Mouse (Mus musculus) liver, embryonic 14.5 days (tissue): ENCODE data around the gene Adh6b. TPM values are rescaled to one million over a fixed set of nuclear protein-coding genes. Genes with fewer than 3 reads are reported as not detected.
"Not testable (repeated sequence)": the region's sequence is repeated elsewhere in the genome, so short reads cannot be mapped to it uniquely, and the experiment has no call there.

Experiments used
- ATAC-seq: fragments of 200-750 bp; cut with Nextera tagmentation; 2 replicates; pipeline ENCODE4 v1.8.0; 2017; ENCODE audit warnings: moderate number of reproducible peaks, mild to moderate bottlenecking, moderate library complexity; ENCODE audit not compliant: insufficient read depth
- DNase-seq, 3 experiments: peaks; one replicate each; pipeline ENCODE4 v3.0.0-alpha.2; 2012 to 2013; ENCODE audit warnings: low read depth in 3 of 3, low spot score in 3 of 3
- H3K27ac ChIP-seq: fragments of 300-500 bp; sonication (generic); 2 replicates; pipeline ENCODE4 v1.5.1; 2014; ENCODE audit warnings: moderate library complexity, mild to moderate bottlenecking, control low read depth, inconsistent platforms
- H3K27me3 ChIP-seq: fragments of 300-500 bp; sonication (generic); 2 replicates; pipeline ENCODE4 v1.6.1; 2014; ENCODE audit warnings: mild to moderate bottlenecking, low read length, moderate library complexity; ENCODE audit not compliant: control insufficient read depth, insufficient read depth
- H3K36me3 ChIP-seq: fragments of 300-500 bp; sonication (generic); replicated peaks from 2 replicates; pipeline ENCODE4 v1.6.1; 2014; ENCODE audit warnings: low read depth; ENCODE audit not compliant: control insufficient read depth, insufficient read depth
- H3K4me1 ChIP-seq, 2 experiments: fragments of 200-500 bp in 1 of 2; fragments of 300-500 bp in 1 of 2; sonication (generic) in 1 of 2; replicated peaks; 2 replicates each; pipeline ENCODE4 v1.6.1; 2012 to 2014; ENCODE audit warnings: antibody characterized with exemption in 1 of 2, inconsistent platforms in 1 of 2, low read length in 1 of 2; ENCODE audit not compliant: control insufficient read depth in 2 of 2, insufficient read depth in 2 of 2
- H3K4me2 ChIP-seq: fragments of 300-500 bp; sonication (generic); 2 replicates; pipeline ENCODE4 v1.6.1; 2014; ENCODE audit warnings: low read depth, mild to moderate bottlenecking, control low read depth, moderate library complexity
- H3K4me3 ChIP-seq, 2 experiments: fragments of 200-500 bp in 1 of 2; fragments of 300-500 bp in 1 of 2; sonication (generic) in 1 of 2; 2 replicates each; pipeline ENCODE4 v1.5.1; 2012 to 2014; ENCODE audit warnings: low read depth in 2 of 2, low read length in 2 of 2, mild to moderate bottlenecking in 2 of 2, control low read depth in 1 of 2, inconsistent platforms in 1 of 2, moderate library complexity in 1 of 2; ENCODE audit not compliant: insufficient read depth in 1 of 2
- H3K9ac ChIP-seq: fragments of 300-500 bp; sonication (generic); replicated peaks from 2 replicates; pipeline ENCODE4 v1.6.1; 2014; ENCODE audit warnings: mild to moderate bottlenecking, control low read depth, moderate library complexity
- H3K9me3 ChIP-seq: fragments of 300-500 bp; sonication (generic); 2 replicates; pipeline ENCODE4 v1.6.1; 2016; ENCODE audit warnings: low read length, mixed read lengths; ENCODE audit not compliant: control insufficient read depth
- CTCF ChIP-seq: IDR thresholded peaks from 2 replicates; pipeline ENCODE4 v1.5.1; 2016; ENCODE audit warnings: antibody characterized with exemption, low read depth, control low read depth
- EP300 ChIP-seq: IDR thresholded peaks from 2 replicates; pipeline ENCODE4 v1.6.1; 2016; ENCODE audit warnings: antibody characterized with exemption, low read depth
- WGBS: fragments of 180-500 bp; shearing (Covaris S2); extraction: QIAGEN DNeasy Blood & Tissue Kit; methylation state at CpG from one replicate; pipeline ENCODE4 v1.1.7; 2014; ENCODE audit not compliant: insufficient replicate concordance; 5-methylcytosine and 5-hydroxymethylcytosine counted together
- polyA plus RNA-seq, 2 experiments: library from polyadenylated mRNA; depleted of rRNA in 1 of 2; stranded (reverse) in 1 of 2; unstranded in 1 of 2; fragments of >200 nt; fragmentation: Nextera tagmentation in 1 of 2; extraction: Ambion mirVana in 1 of 2; gene quantifications; 2 replicates each; pipeline versions ENCODE4 v1.2.1 to v1.2.3; 2012 to 2014

Gene Adh6b
- polyA plus RNA-seq, 2 experiments, result 0.12 to 0.53 TPM

- H3K27me3 ChIP-seq, result no peaks in the 10 kb centered on the region
- H3K4me3 ChIP-seq, result no peak overlapping the region
- no peak for DNase-seq
- H3K9me3 ChIP-seq, result no peaks in the 10 kb centered on the region
- ATAC-seq, result no peak
- H3K4me2 ChIP-seq, result no peak overlapping the region
- H3K9ac ChIP-seq, result no peak overlapping the region
- H3K36me3 ChIP-seq, result no peaks in the 10 kb centered on the region
- H3K4me1 ChIP-seq, result no peaks in the 10 kb centered on the region
- TF ChIP-seq EP300, result no peak
- TF ChIP-seq CTCF, result no peak
- no peak overlapping the region for H3K27ac ChIP-seq
- WGBS, result 58% methylated on average over 7 of the region's 7 CpGs
Observed at GRCm38 (mm10) chr3:138358856-138359255, 17.3 kb downstream of the Adh6b start.

- no peak for TF ChIP-seq CTCF
- WGBS, result 53% methylated on average over 4 of the region's 4 CpGs
- H3K4me2 ChIP-seq, result no peak overlapping the region
Observed at GRCm38 (mm10) chr3:138360721-138361120, 19.1 kb downstream of the Adh6b start.

GRCm38 (mm10) chr3:138362920-138363319, 21.3 kb downstream of the Adh6b start:
- Histone ChIP-seq H3K36me3 (no peaks in the 10 kb centered on the region), H3K27me3 (no peaks in the 10 kb centered on the region), H3K27ac (no peak overlapping the region), H3K9ac (no peak overlapping the region), H3K4me1 (no peaks in the 10 kb centered on the region), H3K4me2 (no peak overlapping the region), H3K4me3 (no peak overlapping the region), H3K9me3 (no peaks in the 10 kb centered on the region)
- 62% methylated on average over 2 of the region's 2 CpGs for WGBS
- no peak for TF ChIP-seq CTCF
- TF ChIP-seq EP300, result no peak
- DNase-seq, result no peak
- ATAC-seq, result no peak

More at GRCm38 (mm10) chr3:138360721-138361120, 19.1 kb downstream of the Adh6b start:
- no peaks in the 10 kb centered on the region for H3K36me3 ChIP-seq
- no peak overlapping the region for H3K4me3 ChIP-seq
- H3K9me3 ChIP-seq, result no peaks in the 10 kb centered on the region
- H3K27me3 ChIP-seq, result no peaks in the 10 kb centered on the region
- no peak for DNase-seq
- no peak overlapping the region for H3K9ac ChIP-seq
- no peak overlapping the region for H3K27ac ChIP-seq
- ATAC-seq, result no peak
- no peaks in the 10 kb centered on the region for H3K4me1 ChIP-seq

DNA sequence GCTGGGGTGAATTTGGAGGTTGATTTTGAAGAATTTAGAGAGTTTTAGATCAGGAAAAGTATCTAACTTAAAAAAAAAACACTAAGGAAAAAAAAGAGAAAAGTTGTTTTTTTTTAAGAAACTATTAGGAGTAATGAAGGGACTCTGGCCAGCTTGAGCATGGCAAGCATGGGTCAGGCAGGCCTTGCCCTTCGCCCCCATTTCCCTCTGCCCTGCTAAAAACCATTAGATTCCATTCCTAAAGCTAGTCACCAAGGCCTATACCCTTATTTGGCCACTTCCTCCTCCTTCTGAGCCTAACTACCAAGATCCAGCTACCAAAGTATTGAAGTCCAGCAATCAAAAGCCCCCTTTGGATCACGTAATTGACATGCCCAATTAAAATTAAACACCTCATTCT, 24.6 kb downstream of the Adh6b start:
- no peak for TF ChIP-seq EP300
- no peak for TF ChIP-seq CTCF
- Histone ChIP-seq H3K27me3 (no peaks in the 10 kb centered on the region), H3K4me1 (no peaks in the 10 kb centered on the region), H3K4me2 (no peak overlapping the region), H3K36me3 (no peaks in the 10 kb centered on the region), H3K27ac (no peak overlapping the region), H3K9ac (no peak overlapping the region), H3K9me3 (no peaks in the 10 kb centered on the region), H3K4me3 (no peak overlapping the region)
- 36% methylated on average over 2 of the region's 2 CpGs for WGBS
- no peak for ATAC-seq
- DNase-seq, result no peak

DNA sequence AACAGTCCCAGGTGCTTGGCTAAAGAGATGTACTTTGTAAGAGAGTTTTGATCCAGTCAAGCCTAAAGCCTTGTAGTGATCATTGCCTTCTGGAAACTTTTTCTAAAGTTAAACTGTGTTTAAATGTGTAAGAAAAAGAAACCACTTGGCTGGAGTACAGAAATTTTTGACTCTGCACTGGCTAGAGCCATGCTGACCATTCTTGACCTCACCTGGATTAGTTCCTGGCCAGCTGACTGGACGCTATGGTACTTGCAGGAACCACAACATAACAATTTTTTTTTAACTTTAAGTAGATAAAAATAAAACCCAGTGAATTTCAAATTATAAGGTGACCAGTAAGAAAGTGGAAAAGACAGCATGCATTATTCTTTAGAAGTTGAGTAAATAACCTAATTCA, 28.0 kb downstream of the Adh6b start:
- no peaks in the 10 kb centered on the region for H3K4me1 ChIP-seq
- no peaks in the 10 kb centered on the region for H3K9me3 ChIP-seq
- DNase-seq (no peak), ATAC-seq (no peak)
- H3K4me2 ChIP-seq, result no peak overlapping the region
- no peak overlapping the region for H3K27ac ChIP-seq
- H3K9ac ChIP-seq, result no peak overlapping the region
- H3K4me3 ChIP-seq, result no peak overlapping the region
- WGBS, result 53% methylated on average over 1 of the region's 1 CpGs
- H3K36me3 ChIP-seq, result no peaks in the 10 kb centered on the region
- TF ChIP-seq CTCF (no peak), EP300 (no peak)
- no peaks in the 10 kb centered on the region for H3K27me3 ChIP-seq

- not testable (repeated sequence) for H3K4me1 ChIP-seq, H3K4me3 ChIP-seq, H3K9ac ChIP-seq, H3K27me3 ChIP-seq, H3K27ac ChIP-seq, ATAC-seq, H3K4me2 ChIP-seq, H3K9me3 ChIP-seq, DNase-seq, H3K36me3 ChIP-seq
- WGBS, result 42% methylated on average over 4 of the region's 4 CpGs
Observed at GRCm38 (mm10) chr3:138370289-138370688, 28.7 kb downstream of the Adh6b start.
